Mouse (Mus musculus) myocyte (in vitro differentiated cells): ENCODE measurements around the gene Sept7.

Source experiments
- CEBPB ChIP-seq: IDR thresholded peaks from 2 replicates; pipeline ENCODE4 v1.6.1; 2011; ENCODE audit warnings: mild to moderate bottlenecking, moderate library complexity; ENCODE audit not compliant: poor library complexity, insufficient read depth, severe bottlenecking
- MAX ChIP-seq: IDR thresholded peaks from one replicate; pipeline ENCODE4 v1.6.1; 2011; ENCODE audit warnings: low read depth, mild to moderate bottlenecking, control low read depth
- MYOG ChIP-seq, 3 experiments: IDR thresholded peaks; one replicate each; pipeline ENCODE4 v1.6.1; 2011; ENCODE audit warnings: control low read depth in 2 of 3, low read depth in 2 of 3, mild to moderate bottlenecking in 2 of 3; ENCODE audit not compliant: insufficient read length in 2 of 3, control insufficient read depth in 1 of 3, insufficient read depth in 1 of 3
- POLR2A ChIP-seq: IDR thresholded peaks from one replicate; pipeline ENCODE4 v1.6.1; 2011; ENCODE audit warnings: low read depth, mild to moderate bottlenecking, control low read depth, moderate library complexity; ENCODE audit not compliant: insufficient read length
- USF1 ChIP-seq: IDR thresholded peaks from one replicate; pipeline ENCODE4 v1.6.1; 2011; ENCODE audit warnings: low read depth, mild to moderate bottlenecking, control low read depth, moderate library complexity

DNA sequence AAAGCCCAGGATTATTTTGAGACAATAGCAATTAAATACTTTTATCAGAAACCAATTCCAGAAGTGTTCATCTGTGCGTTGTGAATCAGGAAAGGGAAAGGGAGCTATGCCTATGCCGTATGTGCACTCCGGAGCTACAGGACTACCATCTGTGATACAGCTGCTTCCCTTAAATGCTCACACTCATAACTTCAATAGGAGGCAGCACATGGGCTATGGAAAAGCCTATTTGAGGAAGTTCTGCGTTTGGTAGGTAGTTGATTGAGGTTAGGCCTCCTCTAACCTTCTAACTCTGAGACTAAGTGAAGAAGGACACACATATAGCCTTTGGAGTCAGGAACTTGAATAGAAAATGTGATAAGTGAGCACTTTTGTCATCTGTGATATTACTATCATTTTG lies 7.1 kb upstream of the Sept7 start:
- TF ChIP-seq POLR2A (no peak), USF1 (no peak), MAX (no peak), CEBPB (no peak), MYOG (IDR thresholded peaks at IDR 0.05; ENCODE audit: control insufficient read depth in 1 of 3, insufficient read depth in 1 of 3, insufficient read length in 2 of 3, low read depth in 2 of 3) (no peak)
